Mouse (Mus musculus): Measurements from ENCODE around the gene Tspan32.

Gene Tspan32

GRCm38 (mm10) chr7:143004727-143005343 lies at the start of gene Tspan32:
Tspan32 (plus strand) TSS chr7:143005046.
- peak; percentile 54 for DNase-seq

GRCm38 (mm10) chr7:142956018-142956417 lies 48.8 kb upstream of the Tspan32 start:
- DNase-seq = no peak

GRCm38 (mm10) chr7:142958817-142959216 lies 46.0 kb upstream of the Tspan32 start:
- DNase-seq = no peak

- DNase-seq = no peak
Measured at GRCm38 (mm10) chr7:142959752-142960151, 45.1 kb upstream of the Tspan32 start.

- DNase-seq = peak; percentile 25
Measured at GRCm38 (mm10) chr7:142967414-142967883, 37.4 kb upstream of the Tspan32 start.

GRCm38 (mm10) chr7:142967884-142968808 lies 36.7 kb upstream of the Tspan32 start:
- peak; percentile 73 for DNase-seq

- DNase-seq = peak; percentile 19
Measured at GRCm38 (mm10) chr7:142968809-142969511, 35.9 kb upstream of the Tspan32 start, which contains the start of gene Ascl2. Ascl2 (minus strand) TSS chr7:142969264.

- DNase-seq = no peak
Measured at GRCm38 (mm10) chr7:142981908-142982307, 22.9 kb upstream of the Tspan32 start.

GRCm38 (mm10) chr7:142985146-142985545 lies 19.7 kb upstream of the Tspan32 start:
- no peak for DNase-seq

- no peak for DNase-seq
Measured at GRCm38 (mm10) chr7:142987718-142988117, 17.1 kb upstream of the Tspan32 start.

GRCm38 (mm10) chr7:142995004-142995403 lies 9.8 kb upstream of the Tspan32 start:
- DNase-seq = no peak

- no peak for DNase-seq
Measured at GRCm38 (mm10) chr7:142995630-142996338, 9.1 kb upstream of the Tspan32 start.

- DNase-seq = no peak
Measured at GRCm38 (mm10) chr7:142996998-142997397, 7.8 kb upstream of the Tspan32 start.

- DNase-seq = no peak
Measured at GRCm38 (mm10) chr7:142997403-142998150, 7.3 kb upstream of the Tspan32 start.

- peak; percentile 57 for DNase-seq
Measured at GRCm38 (mm10) chr7:143002679-143003078, 2.2 kb upstream of the Tspan32 start.

- peak; percentile 56 for DNase-seq
Measured at GRCm38 (mm10) chr7:143005344-143006096, 674 bp downstream of the Tspan32 start.

GRCm38 (mm10) chr7:143006097-143006755 lies 1.4 kb downstream of the Tspan32 start:
- DNase-seq = peak; percentile 58

GRCm38 (mm10) chr7:143006756-143007598 lies 2.1 kb downstream of the Tspan32 start:
- DNase-seq = peak; percentile 36

GRCm38 (mm10) chr7:143007599-143008369 lies 2.9 kb downstream of the Tspan32 start:
- peak; percentile 99 for DNase-seq
